Mouse (Mus musculus): ENCODE results near the gene Med26. TPM values are rescaled to one million over a fixed set of nuclear protein-coding genes. Genes with fewer than 3 reads are reported as not detected.
A peak's percentile ranks its signal among the peaks of the same experiment; 100 is the strongest.

The Med26 gene
- 16.2 and 18.4 TPM in 2 replicates for polyA plus RNA-seq (2015; fragmentation: Nextera tagmentation; extraction: Ambion mirVana)

DNA sequence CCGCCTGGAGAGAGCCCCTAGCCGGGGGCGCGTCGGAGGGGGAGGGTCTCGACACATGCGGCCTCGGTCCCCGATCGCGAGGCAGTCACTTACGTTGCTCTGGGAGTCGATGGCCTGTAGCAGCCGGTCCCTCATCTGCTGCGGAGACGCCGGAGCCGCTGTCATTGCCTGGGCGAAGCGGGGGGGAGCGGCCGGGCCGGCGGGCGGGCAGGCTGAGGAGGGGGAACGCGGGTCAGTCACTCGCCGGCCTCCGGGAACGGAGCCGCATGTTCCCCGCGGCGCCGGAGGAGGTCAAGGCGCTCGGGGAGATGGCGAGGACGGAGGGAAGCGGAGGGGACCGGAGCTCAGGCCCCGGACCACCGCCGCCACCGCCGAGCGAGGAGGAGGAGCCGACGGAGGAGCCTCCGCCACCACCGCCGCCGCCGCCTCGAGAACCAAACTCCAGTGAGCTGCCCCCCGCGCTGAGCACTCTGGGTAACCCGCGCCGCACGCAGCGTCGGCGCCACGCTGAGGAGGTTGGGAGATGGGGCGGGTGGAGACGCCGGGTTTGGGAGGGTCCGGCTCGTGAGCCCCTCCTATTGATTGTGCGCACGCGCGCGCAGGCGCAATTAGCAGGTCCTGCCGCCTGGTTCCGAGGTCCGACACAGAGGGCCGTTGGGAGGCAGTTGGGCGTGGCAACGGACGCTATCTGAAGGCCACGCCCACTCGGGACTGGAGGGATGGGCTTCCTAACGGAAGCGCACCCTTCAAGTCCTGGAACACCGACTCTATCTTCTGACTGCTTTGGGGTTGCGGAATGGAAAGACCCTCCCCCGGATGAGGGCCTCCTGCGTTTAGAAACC lies at the start of gene Med26:
Gene Med26, minus strand, starts transcription at position 469 of the 842 bp plus-strand sequence.
- H3K4me1 ChIP-seq = peaks cover 25% of the 10 kb centered on the region
- peak within 1 kb of the TSS; percentile 91 for H3K4me2 ChIP-seq
- no peaks in the 10 kb centered on the region for H3K27me3 ChIP-seq
- no peaks in the 10 kb centered on the region for H3K9me3 ChIP-seq (replicated peaks)
- WGBS = under 1% methylated on average over 71 of the region's 92 CpGs
- peak; percentile 96 for ATAC-seq (replicated peaks; ENCODE audit: low FRiP score)
- peak within 1 kb of the TSS; percentile 98 for H3K9ac ChIP-seq
- peak within 1 kb of the TSS; percentile 76 for H3K4me3 ChIP-seq (replicated peaks)
- H3K27ac ChIP-seq = peak within 1 kb of the TSS; percentile 98
- H3K36me3 ChIP-seq = peaks cover 38% of the 10 kb centered on the region

DNA sequence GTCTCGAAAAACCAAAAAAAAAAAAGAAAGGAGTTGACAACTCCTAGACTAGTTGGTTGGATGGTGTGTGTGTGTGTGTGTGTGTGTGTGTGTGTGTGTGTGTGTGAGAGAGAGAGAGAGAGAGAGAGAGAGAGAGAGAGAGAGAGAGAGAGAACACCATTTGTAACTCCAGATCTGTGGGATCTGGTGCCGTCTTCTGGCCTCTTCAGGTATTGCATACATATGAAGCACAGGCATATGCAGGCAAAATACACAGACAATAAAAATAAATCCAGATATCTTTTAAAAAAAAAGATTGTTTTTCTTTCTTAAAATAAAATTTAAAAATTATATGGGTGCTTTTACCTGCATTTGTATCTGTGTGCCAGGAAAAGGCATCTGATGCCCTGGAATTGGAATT lies 42.1 kb upstream of the Med26 start:
- Histone ChIP-seq H3K36me3 (no peaks in the 10 kb centered on the region), H3K9me3 (replicated peaks) (no peaks in the 10 kb centered on the region), H3K9ac (no peak overlapping the region), H3K27ac (no peak overlapping the region), H3K27me3 (no peaks in the 10 kb centered on the region), H3K4me1 (no peaks in the 10 kb centered on the region), H3K4me3 (replicated peaks) (no peak overlapping the region), H3K4me2 (no peak overlapping the region)
- 67% methylated on average over 2 of the region's 2 CpGs for WGBS
- no peak for ATAC-seq (replicated peaks; ENCODE audit: low FRiP score)

DNA sequence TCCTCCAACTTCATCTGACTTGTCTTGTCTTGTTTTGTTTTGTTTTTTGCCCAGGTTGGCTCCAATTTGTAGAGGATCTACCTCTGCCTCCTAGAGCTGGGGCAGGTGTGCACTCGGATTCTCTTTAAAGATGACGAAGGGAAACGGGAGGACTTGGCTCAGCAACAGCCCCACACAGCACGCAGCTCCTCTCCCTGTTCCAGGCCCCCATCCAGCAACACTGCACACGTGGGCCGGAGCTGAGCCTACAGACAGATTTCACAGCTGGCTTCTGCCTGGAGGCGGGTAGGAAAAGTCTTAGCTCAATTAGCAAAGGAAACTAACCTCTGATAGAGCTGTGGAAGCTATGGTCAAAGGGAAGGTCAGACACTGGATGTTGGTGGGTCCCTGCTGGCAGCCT lies 41.2 kb upstream of the Med26 start:
- H3K36me3 ChIP-seq = no peaks in the 10 kb centered on the region
- H3K4me2 ChIP-seq = no peak overlapping the region
- no peaks in the 10 kb centered on the region for H3K4me1 ChIP-seq
- no peak overlapping the region for H3K9ac ChIP-seq
- H3K27ac ChIP-seq = no peak overlapping the region
- H3K27me3 ChIP-seq = no peaks in the 10 kb centered on the region
- WGBS = 74% methylated on average over 7 of the region's 7 CpGs
- no peak for ATAC-seq (replicated peaks; ENCODE audit: low FRiP score)
- H3K4me3 ChIP-seq (replicated peaks) = no peak overlapping the region
- H3K9me3 ChIP-seq (replicated peaks) = no peaks in the 10 kb centered on the region

DNA sequence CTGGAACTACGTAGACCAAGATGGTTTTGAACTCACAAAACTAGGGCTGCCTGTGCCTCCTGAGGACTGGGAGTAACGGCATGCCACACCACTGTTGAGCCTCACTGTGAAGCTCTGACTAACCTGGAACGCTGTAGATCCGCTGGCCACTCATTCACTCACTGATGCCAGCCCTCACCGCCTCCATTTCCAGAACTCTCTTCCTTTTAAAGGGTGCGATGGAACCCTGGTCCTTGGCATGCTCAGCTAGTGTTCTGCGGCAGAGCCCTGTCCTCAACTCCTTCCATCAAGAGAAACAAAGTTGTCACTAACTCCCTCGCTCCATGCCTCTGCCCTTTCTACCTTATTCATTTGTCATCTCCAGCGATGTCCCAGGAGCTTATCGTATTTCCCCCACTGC lies 40.8 kb upstream of the Med26 start:
- H3K27me3 ChIP-seq = no peaks in the 10 kb centered on the region
- H3K9ac ChIP-seq = no peak overlapping the region
- H3K36me3 ChIP-seq = no peaks in the 10 kb centered on the region
- no peak for ATAC-seq (replicated peaks; ENCODE audit: low FRiP score)
- H3K4me2 ChIP-seq = no peak overlapping the region
- H3K27ac ChIP-seq = no peak overlapping the region
- no peaks in the 10 kb centered on the region for H3K4me1 ChIP-seq
- WGBS = 84% methylated on average over 10 of the region's 10 CpGs
- no peaks in the 10 kb centered on the region for H3K9me3 ChIP-seq (replicated peaks)
- no peak overlapping the region for H3K4me3 ChIP-seq (replicated peaks)

DNA sequence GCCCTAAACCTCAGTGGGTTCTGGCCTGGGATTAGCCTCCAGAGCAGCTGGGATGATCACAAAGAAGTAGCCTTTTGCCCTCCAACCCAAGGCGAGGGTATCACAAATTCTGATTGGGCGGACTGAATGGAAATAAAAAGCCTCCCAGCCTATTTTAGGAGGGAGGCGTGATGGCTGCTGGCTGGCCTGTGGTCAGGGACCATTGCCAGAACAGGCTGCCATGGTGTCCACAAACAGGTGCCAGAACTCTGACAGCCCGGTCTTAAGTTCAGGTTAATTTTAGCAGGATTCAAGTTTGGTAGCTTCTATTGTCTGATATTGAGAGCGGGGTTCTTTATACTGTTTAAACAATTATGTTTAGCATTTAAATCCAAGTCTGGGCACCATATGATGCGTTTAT lies 39.7 kb upstream of the Med26 start:
- H3K4me2 ChIP-seq = no peak overlapping the region
- no peaks in the 10 kb centered on the region for H3K4me1 ChIP-seq
- H3K27ac ChIP-seq = no peak overlapping the region
- no peak overlapping the region for H3K4me3 ChIP-seq (replicated peaks)
- WGBS = 63% methylated on average over 6 of the region's 6 CpGs
- no peak for ATAC-seq (replicated peaks; ENCODE audit: low FRiP score)
- no peaks in the 10 kb centered on the region for H3K36me3 ChIP-seq
- H3K27me3 ChIP-seq = no peaks in the 10 kb centered on the region
- no peaks in the 10 kb centered on the region for H3K9me3 ChIP-seq (replicated peaks)
- H3K9ac ChIP-seq = no peak overlapping the region

DNA sequence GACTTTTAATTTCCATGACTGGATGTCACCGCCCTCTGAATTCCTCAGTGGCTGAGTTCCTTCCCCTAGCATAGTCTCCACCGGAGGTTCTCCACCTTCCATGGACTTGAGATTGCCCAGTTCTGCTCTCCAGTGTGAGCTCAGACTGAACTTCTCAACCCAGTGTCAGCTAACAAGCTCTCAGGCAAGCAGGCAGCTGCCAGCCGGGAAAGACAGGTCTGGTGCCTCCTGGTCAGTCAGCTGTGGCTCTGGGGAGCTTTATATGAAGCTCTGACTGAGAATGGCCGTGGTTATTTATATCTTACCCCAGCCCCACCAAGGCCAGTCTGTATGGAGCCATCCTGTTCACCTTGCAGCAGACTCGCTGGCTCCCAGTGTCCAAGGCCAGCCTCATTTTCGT lies 36.3 kb upstream of the Med26 start:
- Histone ChIP-seq H3K27me3 (no peaks in the 10 kb centered on the region), H3K4me1 (no peaks in the 10 kb centered on the region), H3K4me2 (no peak overlapping the region), H3K36me3 (no peaks in the 10 kb centered on the region; the same call in 1 of the 2 replicates), H3K4me3 (replicated peaks) (no peak overlapping the region), H3K9me3 (replicated peaks) (no peaks in the 10 kb centered on the region), H3K9ac (no peak overlapping the region), H3K27ac (no peak overlapping the region)
- ATAC-seq (replicated peaks; ENCODE audit: low FRiP score) = no peak
- WGBS = 72% methylated on average over 6 of the region's 6 CpGs

DNA sequence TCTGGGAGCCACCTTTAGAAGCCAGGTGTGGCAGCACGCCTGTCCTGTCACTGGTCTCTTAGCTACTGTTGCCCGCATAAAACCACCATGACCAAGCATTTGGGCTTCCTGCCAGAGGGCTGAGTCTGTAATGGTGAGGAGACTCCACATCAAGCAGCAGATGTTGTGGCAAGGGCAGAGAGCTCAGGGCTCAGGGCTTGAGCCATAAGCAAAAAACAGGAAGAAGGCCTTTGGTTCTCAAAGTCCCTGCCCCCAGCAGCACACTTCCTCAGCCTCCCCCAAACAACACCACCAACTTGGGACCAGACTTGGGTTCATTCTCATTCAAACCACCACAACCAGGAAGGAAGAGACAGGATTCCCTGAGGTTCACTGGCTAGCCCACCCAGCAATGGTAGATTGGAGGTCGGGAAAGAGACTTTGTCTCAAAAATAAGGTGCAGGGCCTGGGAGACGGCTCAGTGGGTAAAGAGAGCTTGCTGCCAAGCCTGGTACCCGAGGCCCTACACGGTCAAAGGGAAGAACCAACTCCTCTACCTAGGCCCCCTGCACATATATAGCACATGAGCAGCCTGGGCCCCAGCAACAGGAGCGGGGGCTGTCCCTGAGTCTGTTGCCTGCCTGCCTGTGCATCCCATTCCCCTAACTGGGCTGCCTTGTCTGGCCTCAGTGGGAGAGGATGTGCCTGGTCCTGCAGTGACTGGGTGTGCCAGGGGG lies 35.1 kb upstream of the Med26 start:
- Histone ChIP-seq H3K27me3 (no peaks in the 10 kb centered on the region), H3K4me1 (no peaks in the 10 kb centered on the region), H3K4me3 (replicated peaks) (no peak overlapping the region), H3K9me3 (replicated peaks) (no peaks in the 10 kb centered on the region), H3K9ac (no peak overlapping the region), H3K36me3 (no peaks in the 10 kb centered on the region; the same call in 1 of the 2 replicates), H3K4me2 (no peak overlapping the region), H3K27ac (no peak overlapping the region)
- no peak for ATAC-seq (replicated peaks; ENCODE audit: low FRiP score)
- WGBS = 82% methylated on average over 7 of the region's 7 CpGs

DNA sequence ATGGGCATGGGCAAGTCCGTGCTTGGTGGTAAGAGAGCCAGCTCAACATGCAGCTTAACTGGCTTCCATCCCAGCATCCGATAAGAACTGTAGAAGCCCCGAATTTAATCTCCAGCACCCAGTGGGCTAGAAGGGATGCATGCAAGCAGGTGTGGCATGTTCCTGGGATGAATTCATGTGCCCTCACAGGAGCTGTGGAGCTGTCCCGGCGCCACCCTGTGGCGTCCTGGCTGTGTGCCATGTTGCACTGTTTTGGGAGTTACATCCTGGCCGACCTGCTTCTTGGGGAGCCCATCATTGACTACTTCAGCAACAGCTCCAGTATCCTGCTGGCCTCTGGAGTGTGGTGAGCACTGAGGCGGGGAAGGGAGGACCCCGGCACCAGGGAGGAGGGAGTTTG lies 31.3 kb upstream of the Med26 start:
- Histone ChIP-seq H3K27ac (no peak overlapping the region), H3K4me3 (replicated peaks) (no peak overlapping the region), H3K27me3 (no peaks in the 10 kb centered on the region), H3K36me3 (no peaks in the 10 kb centered on the region; the same call in 1 of the 2 replicates), H3K4me1 (0 out of 2 replicates have a peak, but pooled peaks cover 4% of the 10 kb centered on the region), H3K4me2 (no peak overlapping the region), H3K9me3 (replicated peaks) (no peaks in the 10 kb centered on the region; the same call in 1 of the 2 replicates), H3K9ac (no peak overlapping the region)
- 69% methylated on average over 9 of the region's 9 CpGs for WGBS
- no peak for ATAC-seq (replicated peaks; ENCODE audit: low FRiP score)

DNA sequence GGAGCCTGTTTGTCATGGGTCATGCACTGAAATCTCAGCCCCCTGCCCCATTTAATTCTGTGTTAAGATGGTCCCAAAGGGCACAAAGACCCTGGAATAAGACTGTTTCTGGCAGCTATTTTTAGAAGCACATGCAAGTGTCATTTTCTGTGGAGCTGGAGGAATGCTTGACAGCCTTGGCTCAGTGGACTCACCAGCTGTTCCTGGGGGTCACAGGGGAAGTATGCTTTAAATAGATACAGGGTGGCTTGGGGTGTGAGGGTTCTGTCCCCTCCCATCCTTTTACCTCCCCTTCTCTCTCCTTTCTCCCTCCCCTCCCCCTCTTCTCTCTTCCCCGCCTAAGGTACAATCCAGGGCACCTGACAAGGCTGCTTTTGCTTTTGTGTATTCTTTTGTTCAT lies 29.9 kb upstream of the Med26 start:
- H3K36me3 ChIP-seq = no peaks in the 10 kb centered on the region; the same call in 1 of the 2 replicates
- H3K27ac ChIP-seq = no peak overlapping the region
- 54% methylated on average over 1 of the region's 1 CpGs for WGBS
- no peak overlapping the region for H3K4me2 ChIP-seq
- no peak overlapping the region for H3K9ac ChIP-seq
- peaks cover 12% of the 10 kb centered on the region for H3K4me1 ChIP-seq
- no peaks in the 10 kb centered on the region; the same call in 1 of the 2 replicates for H3K9me3 ChIP-seq (replicated peaks)
- H3K4me3 ChIP-seq (replicated peaks) = no peak overlapping the region
- ATAC-seq (replicated peaks; ENCODE audit: low FRiP score) = no peak
- no peaks in the 10 kb centered on the region for H3K27me3 ChIP-seq

DNA sequence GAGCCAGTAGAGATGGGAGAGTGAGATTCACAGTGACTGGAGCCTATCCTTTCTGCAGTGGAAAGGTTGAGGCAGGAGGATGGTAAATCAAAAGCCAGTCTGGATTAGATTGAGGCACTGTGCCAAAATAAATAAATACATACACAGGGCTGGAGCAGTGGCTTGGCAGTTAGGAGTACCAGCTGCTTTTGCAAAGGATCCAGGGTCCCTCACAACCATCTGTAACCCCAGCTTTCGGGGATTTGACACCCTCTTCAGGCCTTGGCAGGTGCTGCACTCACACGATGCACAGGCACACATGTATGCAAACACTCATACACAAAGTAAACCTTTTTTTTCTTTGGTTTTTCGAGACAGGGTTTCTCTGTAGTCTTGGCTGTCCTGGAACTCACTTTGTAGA lies 29.2 kb upstream of the Med26 start:
- ATAC-seq (replicated peaks; ENCODE audit: low FRiP score) = no peak
- 87% methylated on average over 3 of the region's 3 CpGs for WGBS

DNA sequence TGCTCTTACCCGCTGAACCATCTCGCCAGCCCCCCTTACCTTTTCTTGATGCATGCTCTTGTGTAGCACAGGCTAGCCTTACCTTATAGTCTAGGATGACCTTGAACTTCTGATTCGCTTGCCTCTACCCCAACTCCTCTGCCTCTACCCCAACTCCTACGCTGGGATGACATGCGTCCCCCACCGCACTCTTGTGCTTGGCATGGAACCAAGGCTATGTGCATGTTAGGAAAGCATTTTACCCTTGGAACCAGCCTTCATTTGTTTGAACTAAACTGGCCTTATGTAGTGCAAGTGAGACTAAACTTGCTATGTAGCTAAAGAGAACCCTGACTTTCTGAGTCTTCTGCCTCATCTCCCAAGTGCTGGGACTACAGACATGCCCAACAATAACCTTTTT lies 27.8 kb upstream of the Med26 start:
- 93% methylated on average over 6 of the region's 6 CpGs for WGBS
- Histone ChIP-seq H3K9ac (no peak overlapping the region), H3K4me1 (peaks cover 21% of the 10 kb centered on the region), H3K9me3 (replicated peaks) (no peaks in the 10 kb centered on the region; the same call in 1 of the 2 replicates), H3K4me3 (replicated peaks) (no peak overlapping the region), H3K27me3 (no peaks in the 10 kb centered on the region), H3K27ac (no peak overlapping the region), H3K4me2 (no peak overlapping the region), H3K36me3 (no peaks in the 10 kb centered on the region; the same call in 1 of the 2 replicates)
- no peak for ATAC-seq (replicated peaks; ENCODE audit: low FRiP score)

More for the DNA sequence above, 29.2 kb upstream of the Med26 start:
- H3K36me3 ChIP-seq = no peaks in the 10 kb centered on the region; the same call in 1 of the 2 replicates
- H3K4me2 ChIP-seq = no peak overlapping the region
- no peak overlapping the region for H3K27ac ChIP-seq
- peaks cover 19% of the 10 kb centered on the region for H3K4me1 ChIP-seq
- no peak overlapping the region for H3K9ac ChIP-seq
- H3K9me3 ChIP-seq (replicated peaks) = no peaks in the 10 kb centered on the region; the same call in 1 of the 2 replicates
- no peaks in the 10 kb centered on the region for H3K27me3 ChIP-seq
- no peak overlapping the region for H3K4me3 ChIP-seq (replicated peaks)

DNA sequence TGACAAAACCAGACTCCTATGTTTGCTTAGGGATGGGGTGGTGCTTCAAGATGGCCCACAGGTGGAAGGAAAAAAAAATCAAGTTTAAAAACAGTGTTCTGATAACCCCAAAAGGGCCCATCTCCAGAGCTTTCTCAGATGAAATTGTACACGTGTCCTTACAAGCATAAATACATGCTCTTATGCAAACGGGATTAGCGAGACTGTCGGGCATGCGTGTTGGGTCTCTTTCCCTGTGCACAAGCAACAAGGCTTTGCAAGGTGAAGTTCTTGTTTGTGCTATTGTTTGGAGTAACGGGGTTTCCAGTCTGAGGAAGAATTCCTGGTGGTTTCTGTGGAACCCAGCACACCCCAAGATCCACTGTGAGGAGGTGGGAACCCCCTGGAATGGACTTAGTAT lies 25.4 kb upstream of the Med26 start:
- no peaks in the 10 kb centered on the region; the same call in 1 of the 2 replicates for H3K9me3 ChIP-seq (replicated peaks)
- WGBS = 78% methylated on average over 6 of the region's 6 CpGs
- no peak overlapping the region; the same call in 1 of the 2 replicates for H3K4me3 ChIP-seq (replicated peaks)

More for the DNA sequence above, 25.4 kb upstream of the Med26 start:
- H3K4me2 ChIP-seq = no peak overlapping the region
- H3K27ac ChIP-seq = no peak overlapping the region
- no peaks in the 10 kb centered on the region for H3K27me3 ChIP-seq
- ATAC-seq (replicated peaks; ENCODE audit: low FRiP score) = no peak
- peaks cover 13% of the 10 kb centered on the region for H3K36me3 ChIP-seq
- H3K9ac ChIP-seq = no peak overlapping the region
- peaks cover 39% of the 10 kb centered on the region for H3K4me1 ChIP-seq
